Mouse (Mus musculus) subcutaneous adipose tissue, adult 2 months (tissue): ENCODE data around the gene Gm4307. TPM values are rescaled to one million over a fixed set of nuclear protein-coding genes. Genes with fewer than 3 reads are reported as not detected.

ENCODE experiments used
- polyA plus RNA-seq: library from polyadenylated mRNA; depleted of rRNA; stranded (reverse); fragments of >200 nt; gene quantifications from 2 replicates; pipeline ENCODE4 v1.2.3, GENCODE M21; 2012; ENCODE audit warnings: low replicate concordance; rRNA removed

The Gm4307 gene
- not detected in 2 replicates for polyA plus RNA-seq

DNA sequence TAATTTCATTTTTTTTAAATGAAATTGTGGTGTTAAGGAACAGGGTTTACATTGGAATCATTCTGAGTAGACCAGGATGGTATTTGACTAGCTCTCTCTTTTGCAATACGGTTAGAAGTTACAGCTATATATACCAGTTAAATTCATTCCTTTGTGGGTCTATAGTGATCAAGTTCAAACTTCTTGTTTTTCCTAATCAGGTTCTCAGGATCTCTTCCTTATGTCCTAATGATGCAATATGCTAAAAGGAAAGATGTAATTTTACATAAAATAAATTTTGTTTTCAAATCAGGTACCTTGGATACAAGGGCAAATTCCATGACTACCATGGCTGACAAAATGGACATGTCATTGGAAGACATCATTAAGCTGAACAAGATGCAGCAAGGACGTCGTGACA lies at the start of gene Gm4307:
TSS of gene Gm4307 (plus strand) at position 301 of the 400 bp plus-strand sequence.

DNA sequence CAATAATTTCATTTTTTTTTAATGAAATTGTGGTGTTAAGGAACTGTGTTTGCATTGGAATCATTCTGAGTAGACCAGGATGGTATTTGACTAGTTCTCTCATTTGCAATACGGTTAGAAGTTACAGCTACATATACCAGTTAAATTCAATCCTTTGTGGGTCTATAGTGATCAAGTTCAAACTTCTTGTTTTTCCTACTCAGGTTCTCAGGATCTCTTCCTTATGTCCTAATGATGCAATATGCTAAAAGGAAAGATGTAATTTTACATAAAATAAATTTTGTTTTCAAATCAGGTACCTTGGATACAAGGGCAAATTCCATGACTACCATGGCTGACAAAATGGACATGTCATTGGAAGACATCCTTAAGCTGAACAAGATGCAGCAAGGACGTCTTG lies 25.8 kb upstream of the Gm4307 start, which contains the start of gene Gm4301:
TSS of gene Gm4301 (plus strand) at position 301 of the 400 bp plus-strand sequence.

GRCm38 (mm10) chr10:100340536-100340935 lies 20.6 kb upstream of the Gm4307 start, which contains the start of gene Gm4302:
Gene Gm4302, plus strand, starts transcription at chr10:100340836.

DNA sequence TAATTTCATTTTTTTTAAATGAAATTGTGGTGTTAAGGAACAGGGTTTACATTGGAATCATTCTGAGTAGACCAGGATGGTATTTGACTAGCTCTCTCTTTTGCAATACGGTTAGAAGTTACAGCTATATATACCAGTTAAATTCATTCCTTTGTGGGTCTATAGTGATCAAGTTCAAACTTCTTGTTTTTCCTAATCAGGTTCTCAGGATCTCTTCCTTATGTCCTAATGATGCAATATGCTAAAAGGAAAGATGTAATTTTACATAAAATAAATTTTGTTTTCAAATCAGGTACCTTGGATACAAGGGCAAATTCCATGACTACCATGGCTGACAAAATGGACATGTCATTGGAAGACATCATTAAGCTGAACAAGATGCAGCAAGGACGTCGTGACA lies 15.5 kb upstream of the Gm4307 start, which contains the start of gene Gm4303:
TSS of gene Gm4303 (plus strand) at position 301 of the 400 bp plus-strand sequence.

DNA sequence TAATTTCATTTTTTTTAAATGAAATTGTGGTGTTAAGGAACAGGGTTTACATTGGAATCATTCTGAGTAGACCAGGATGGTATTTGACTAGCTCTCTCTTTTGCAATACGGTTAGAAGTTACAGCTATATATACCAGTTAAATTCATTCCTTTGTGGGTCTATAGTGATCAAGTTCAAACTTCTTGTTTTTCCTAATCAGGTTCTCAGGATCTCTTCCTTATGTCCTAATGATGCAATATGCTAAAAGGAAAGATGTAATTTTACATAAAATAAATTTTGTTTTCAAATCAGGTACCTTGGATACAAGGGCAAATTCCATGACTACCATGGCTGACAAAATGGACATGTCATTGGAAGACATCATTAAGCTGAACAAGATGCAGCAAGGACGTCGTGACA lies 10.3 kb upstream of the Gm4307 start, which contains the start of gene Gm4305:
TSS of gene Gm4305 (plus strand) at position 301 of the 400 bp plus-strand sequence.

GRCm38 (mm10) chr10:100382460-100382859 lies 21.3 kb downstream of the Gm4307 start, which contains the start of gene Gm4312:
Gene Gm4312, minus strand, starts transcription at chr10:100382560.

Other genes with a start within 250 kb of the Gm4307 start
- gene Gm4301, start 25.7 kb upstream of the Gm4307 start, polyA plus RNA-seq: not detected in 2 replicates
- not detected in 2 replicates for gene Gm4302, start 20.5 kb upstream of the Gm4307 start, polyA plus RNA-seq
- not detected in 2 replicates for gene Gm4303, start 15.4 kb upstream of the Gm4307 start, polyA plus RNA-seq
- gene Gm4305, start 10.2 kb upstream of the Gm4307 start, polyA plus RNA-seq: not detected in 2 replicates
- gene Gm4312, start 21.2 kb downstream of the Gm4307 start, polyA plus RNA-seq: not detected in 2 replicates
- 7.8 and 13.0 TPM in 2 replicates for gene Tmtc3, start 126.0 kb downstream of the Gm4307 start, polyA plus RNA-seq
- 0.42 and 0.48 TPM in 2 replicates for gene Cep290, start 126.2 kb downstream of the Gm4307 start, polyA plus RNA-seq
- 5.2 and 9.0 TPM in 2 replicates for gene 4930430F08Rik, start 229.1 kb downstream of the Gm4307 start, polyA plus RNA-seq
- gene 1700017N19Rik, start 229.1 kb downstream of the Gm4307 start, polyA plus RNA-seq: not detected in 2 replicates